Mouse (Mus musculus) liver, adult 2 months (tissue): ENCODE measurements around the gene Spryd3.

Source experiments
- CTCF ChIP-seq: fragments of 200-500 bp; IDR thresholded peaks from 2 replicates; pipeline ENCODE4 v1.5.1; 2011; ENCODE audit warnings: low read depth, low read length, control low read depth
- POLR2A ChIP-seq: fragments of 200-500 bp; IDR thresholded peaks from 2 replicates; pipeline ENCODE4 v1.6.1; 2011; ENCODE audit warnings: low read length, control low read depth; ENCODE audit not compliant: insufficient read depth; ENCODE audit errors: extremely low read depth

- TF ChIP-seq CTCF (no peak), POLR2A (no peak)
These were observed 24.6 kb downstream of the Spryd3 start for GRCm38 (mm10) chr15:102111495-102111829.
